Mouse (Mus musculus) hindbrain, embryonic 15.5 days (tissue): Measurements from ENCODE around the gene Lbx1. TPM values are rescaled to one million over a fixed set of nuclear protein-coding genes. Genes with fewer than 3 reads are reported as not detected.

Source experiments
- ATAC-seq: fragments of 200-750 bp; cut with Nextera tagmentation; 2 replicates; pipeline ENCODE4 v1.8.0; 2017; ENCODE audit warnings: low read depth, moderate number of reproducible peaks, moderate TSS enrichment; ENCODE audit not compliant: low FRiP score
- H3K27ac ChIP-seq: fragments of 300-500 bp; sonication (generic); replicated peaks from 2 replicates; pipeline ENCODE4 v1.5.1; 2015; ENCODE audit warnings: mild to moderate bottlenecking, inconsistent platforms
- H3K27me3 ChIP-seq: fragments of 300-500 bp; sonication (generic); 2 replicates; pipeline ENCODE4 v1.6.1; 2015; ENCODE audit warnings: control low read depth, inconsistent platforms
- H3K36me3 ChIP-seq: fragments of 300-500 bp; sonication (generic); 2 replicates; pipeline ENCODE4 v1.6.1; 2015; ENCODE audit warnings: control low read depth, inconsistent platforms
- H3K4me1 ChIP-seq: fragments of 300-500 bp; sonication (generic); replicated peaks from 2 replicates; pipeline ENCODE4 v1.6.1; 2015; ENCODE audit warnings: control low read depth, inconsistent platforms
- H3K4me2 ChIP-seq: fragments of 300-500 bp; sonication (generic); 2 replicates; pipeline ENCODE4 v1.6.1; 2015; ENCODE audit warnings: moderate library complexity, mild to moderate bottlenecking, inconsistent platforms
- H3K4me3 ChIP-seq: fragments of 300-500 bp; sonication (generic); 2 replicates; pipeline ENCODE4 v1.5.1; 2015; ENCODE audit warnings: mild to moderate bottlenecking, inconsistent platforms
- H3K9ac ChIP-seq: fragments of 300-500 bp; sonication (generic); 2 replicates; pipeline ENCODE4 v1.6.1; 2015; ENCODE audit warnings: inconsistent platforms
- H3K9me3 ChIP-seq: fragments of 300-500 bp; sonication (generic); 2 replicates; pipeline ENCODE4 v1.6.1; 2016; ENCODE audit warnings: control low read depth, inconsistent platforms
- WGBS: fragments of 180-500 bp; shearing (Covaris S2); methylation state at CpG from one replicate; pipeline ENCODE4 v1.1.7; 2015; 5-methylcytosine and 5-hydroxymethylcytosine counted together
- polyA plus RNA-seq: library from polyadenylated mRNA; unstranded; fragments of >200 nt; fragmentation: Nextera tagmentation; extraction: Ambion mirVana; gene quantifications from 2 replicates; pipeline ENCODE4 v1.2.1, GENCODE M21; 2015

The Lbx1 gene
- polyA plus RNA-seq, 1 experiment from 2014 or later: 12.2 TPM

DNA sequence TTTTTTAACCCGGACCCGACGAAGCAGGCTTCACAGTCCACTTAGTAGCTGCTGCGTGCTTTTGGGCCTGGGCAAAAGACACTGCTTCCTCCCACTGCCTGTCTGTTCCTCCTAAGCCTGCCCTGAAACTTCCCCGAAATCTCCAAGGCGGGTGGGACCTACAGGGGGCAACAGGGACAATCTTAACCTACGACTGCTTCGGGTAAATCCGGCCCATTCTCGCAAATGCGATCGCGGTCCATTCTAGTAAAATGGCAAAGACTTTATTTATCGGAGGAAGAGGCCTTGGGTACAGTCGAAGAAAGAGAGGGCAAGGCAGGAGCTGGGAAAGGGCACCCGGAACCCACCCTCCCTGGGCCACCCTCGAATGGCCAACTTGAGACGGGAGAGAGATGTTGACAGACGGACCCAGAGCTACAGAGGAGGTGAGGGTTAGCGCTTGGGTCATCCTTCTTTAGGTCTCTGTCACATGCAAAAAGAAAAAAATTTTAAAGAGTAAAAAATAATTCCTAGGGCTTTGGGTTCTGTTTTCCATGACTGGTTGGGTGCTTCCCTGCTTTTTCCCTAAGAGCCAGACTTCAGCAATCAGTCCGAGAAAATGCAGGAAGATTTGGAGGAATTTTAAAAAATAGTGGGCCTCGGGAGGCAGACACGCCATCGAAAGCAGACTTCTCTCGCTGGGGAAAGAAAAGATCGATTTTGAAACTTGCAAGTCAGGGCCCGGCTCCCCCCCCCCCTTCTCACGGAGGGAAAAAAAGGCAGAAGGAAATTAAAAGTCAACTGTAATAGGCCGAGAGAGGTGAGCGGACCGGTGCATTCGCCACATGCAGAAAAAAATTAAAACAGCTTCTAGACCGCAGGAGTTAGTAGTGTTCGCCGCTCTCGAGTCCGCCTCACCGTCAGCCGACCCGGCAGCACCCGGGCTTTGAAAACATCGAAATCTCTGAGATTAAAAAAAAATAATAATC, 2.9 kb downstream of the Lbx1 start:
- H3K4me1 ChIP-seq: peaks cover 43% of the 10 kb centered on the region

DNA sequence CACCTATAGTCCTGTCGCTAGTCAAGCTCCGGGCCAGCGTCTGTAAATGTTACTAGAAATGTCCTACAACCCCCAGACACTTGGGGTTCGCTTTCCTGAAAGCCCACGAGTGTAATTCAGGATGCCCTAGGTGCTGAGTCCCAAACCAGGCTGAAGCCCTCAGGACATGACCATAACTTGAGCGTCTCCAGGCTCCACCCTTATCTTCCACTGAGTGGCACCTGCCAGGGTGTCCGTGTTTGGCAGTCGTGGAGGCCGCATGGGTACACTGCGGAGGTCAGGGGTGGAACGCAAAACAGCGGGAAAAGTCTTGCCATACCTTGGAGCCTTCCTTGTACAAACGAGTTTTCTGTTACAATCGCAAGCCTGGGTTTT, 3.6 kb downstream of the Lbx1 start:
- Histone ChIP-seq H3K4me2 (peak overlapping the region; percentile 55), H3K4me1 (peaks cover 47% of the 10 kb centered on the region), H3K27ac (peak overlapping the region; percentile 85), H3K27me3 (peaks cover 50% of the 10 kb centered on the region), H3K36me3 (no peaks in the 10 kb centered on the region), H3K4me3 (peak overlapping the region; percentile 48), H3K9ac (peak overlapping the region; percentile 36; the same call in 1 of the 2 replicates), H3K9me3 (no peaks in the 10 kb centered on the region)
- WGBS: under 1% methylated on average over 14 of the region's 14 CpGs
- ATAC-seq: no peak

More for the DNA sequence above, 2.9 kb downstream of the Lbx1 start:
- H3K9ac ChIP-seq: peak overlapping the region; percentile 60
- WGBS: 2% methylated on average over 42 of the region's 42 CpGs
- no peaks in the 10 kb centered on the region for H3K9me3 ChIP-seq
- H3K36me3 ChIP-seq: no peaks in the 10 kb centered on the region
- no peak for ATAC-seq
- peak overlapping the region; percentile 55 for H3K4me2 ChIP-seq
- peaks cover 50% of the 10 kb centered on the region for H3K27me3 ChIP-seq
- peak overlapping the region; percentile 48 for H3K4me3 ChIP-seq
- H3K27ac ChIP-seq: peak overlapping the region; percentile 85

DNA sequence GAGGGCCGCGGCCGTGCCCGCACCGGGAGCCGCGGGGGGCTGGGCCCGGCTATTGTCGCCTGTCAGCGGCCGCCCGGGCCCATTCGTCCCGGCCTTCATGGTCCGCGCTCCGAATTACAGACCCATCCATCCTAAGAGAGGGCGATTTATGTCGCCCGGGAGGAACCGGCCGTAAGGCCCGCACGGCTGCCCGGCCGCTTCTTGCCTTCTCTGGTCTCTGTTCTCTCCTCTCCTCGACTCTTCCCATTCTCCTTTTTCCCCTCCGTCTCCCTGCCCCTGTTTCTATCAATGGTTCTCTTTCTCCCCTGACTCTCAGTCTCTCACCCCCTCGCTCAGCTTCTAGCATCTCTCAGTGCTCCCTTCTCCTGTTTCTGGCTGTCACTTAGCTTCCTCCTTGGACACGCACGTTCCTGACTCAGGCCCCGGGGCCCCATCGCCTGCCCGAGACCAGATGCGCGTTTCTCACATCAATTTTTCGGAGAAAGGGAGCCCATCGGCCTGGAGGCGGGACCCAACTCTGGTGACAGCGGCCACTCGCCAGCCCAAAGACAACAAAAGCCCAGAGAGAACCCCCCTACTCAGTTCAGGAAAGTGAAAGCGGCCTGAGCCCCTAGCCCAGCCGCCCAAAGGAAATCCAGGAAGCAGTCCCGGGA, 4.1 kb downstream of the Lbx1 start:
- Histone ChIP-seq H3K4me2 (peak overlapping the region; percentile 55), H3K4me1 (peaks cover 44% of the 10 kb centered on the region), H3K27me3 (peaks cover 52% of the 10 kb centered on the region), H3K9me3 (no peaks in the 10 kb centered on the region), H3K9ac (peak overlapping the region; percentile 36), H3K4me3 (peak overlapping the region; percentile 48), H3K27ac (peak overlapping the region; percentile 85), H3K36me3 (no peaks in the 10 kb centered on the region)
- peak; percentile 21; the same call in 1 of the 2 replicates for ATAC-seq
- under 1% methylated on average over 31 of the region's 44 CpGs for WGBS

DNA sequence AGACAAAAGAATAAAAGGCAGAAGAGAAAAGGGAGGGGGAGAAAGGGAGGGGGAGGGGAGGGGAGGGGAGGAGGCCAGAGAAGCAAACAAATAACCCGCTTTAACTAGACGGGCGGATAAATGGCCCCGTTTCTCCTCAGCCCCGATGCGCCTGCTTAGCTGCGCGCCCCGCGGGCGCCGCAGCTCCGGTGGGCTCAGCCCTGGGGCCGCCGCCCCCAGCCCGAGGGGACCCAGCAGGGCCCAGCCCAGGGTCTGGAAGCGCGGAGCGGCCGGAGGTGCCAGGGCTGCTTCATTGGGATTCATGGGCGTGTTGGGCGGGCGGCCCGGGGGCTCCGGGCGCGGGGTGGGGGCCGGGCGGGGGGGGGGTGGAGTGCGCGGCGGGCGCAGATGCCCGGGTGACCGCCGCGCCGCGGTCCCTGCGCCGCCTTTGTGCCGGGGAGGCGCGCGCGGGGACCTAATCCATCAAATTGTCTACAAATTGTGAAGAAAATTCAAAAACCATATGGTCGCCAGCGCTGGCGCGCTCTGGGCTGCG, 4.7 kb downstream of the Lbx1 start:
- ATAC-seq: peak; percentile 28; the same call in 1 of the 2 replicates
- no peaks in the 10 kb centered on the region for H3K9me3 ChIP-seq
- H3K9ac ChIP-seq: peak overlapping the region; percentile 36
- H3K4me2 ChIP-seq: peak overlapping the region; percentile 55
- H3K4me3 ChIP-seq: peak overlapping the region; percentile 48
- H3K27ac ChIP-seq: peak overlapping the region; percentile 85
- H3K4me1 ChIP-seq: peaks cover 44% of the 10 kb centered on the region
- WGBS: under 1% methylated on average over 45 of the region's 51 CpGs
- H3K36me3 ChIP-seq: no peaks in the 10 kb centered on the region
- H3K27me3 ChIP-seq: peaks cover 51% of the 10 kb centered on the region

DNA sequence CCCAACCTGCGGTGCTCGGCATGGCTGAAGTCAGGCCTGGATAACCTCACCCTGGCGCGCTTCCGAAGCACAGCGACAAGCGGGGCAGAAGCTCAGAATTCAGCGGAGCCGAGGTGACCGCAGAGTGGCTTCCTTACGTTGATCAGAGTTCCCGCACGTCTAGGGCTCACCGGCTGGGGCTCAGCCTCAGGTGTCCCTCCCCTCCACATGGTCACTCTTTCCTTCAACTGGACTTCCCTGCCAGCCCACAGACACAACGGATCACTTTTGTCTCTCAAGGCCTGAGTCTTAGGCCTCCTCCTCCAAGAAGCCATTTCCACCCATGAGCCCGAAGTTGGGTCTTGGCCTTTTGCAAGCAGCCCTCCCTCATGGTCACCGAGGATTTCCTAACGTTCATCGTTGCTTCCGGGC, 5.4 kb downstream of the Lbx1 start:
- peak overlapping the region; percentile 11; the same call in 1 of the 2 replicates for H3K4me3 ChIP-seq
- no peaks in the 10 kb centered on the region for H3K36me3 ChIP-seq
- H3K4me1 ChIP-seq: peaks cover 45% of the 10 kb centered on the region
- peak overlapping the region; percentile 72 for H3K27ac ChIP-seq
- 2% methylated on average over 20 of the region's 20 CpGs for WGBS
- H3K9me3 ChIP-seq: no peaks in the 10 kb centered on the region
- peaks cover 52% of the 10 kb centered on the region for H3K27me3 ChIP-seq
- ATAC-seq: no peak
- H3K4me2 ChIP-seq: peak overlapping the region; percentile 55
- H3K9ac ChIP-seq: no peak overlapping the region

DNA sequence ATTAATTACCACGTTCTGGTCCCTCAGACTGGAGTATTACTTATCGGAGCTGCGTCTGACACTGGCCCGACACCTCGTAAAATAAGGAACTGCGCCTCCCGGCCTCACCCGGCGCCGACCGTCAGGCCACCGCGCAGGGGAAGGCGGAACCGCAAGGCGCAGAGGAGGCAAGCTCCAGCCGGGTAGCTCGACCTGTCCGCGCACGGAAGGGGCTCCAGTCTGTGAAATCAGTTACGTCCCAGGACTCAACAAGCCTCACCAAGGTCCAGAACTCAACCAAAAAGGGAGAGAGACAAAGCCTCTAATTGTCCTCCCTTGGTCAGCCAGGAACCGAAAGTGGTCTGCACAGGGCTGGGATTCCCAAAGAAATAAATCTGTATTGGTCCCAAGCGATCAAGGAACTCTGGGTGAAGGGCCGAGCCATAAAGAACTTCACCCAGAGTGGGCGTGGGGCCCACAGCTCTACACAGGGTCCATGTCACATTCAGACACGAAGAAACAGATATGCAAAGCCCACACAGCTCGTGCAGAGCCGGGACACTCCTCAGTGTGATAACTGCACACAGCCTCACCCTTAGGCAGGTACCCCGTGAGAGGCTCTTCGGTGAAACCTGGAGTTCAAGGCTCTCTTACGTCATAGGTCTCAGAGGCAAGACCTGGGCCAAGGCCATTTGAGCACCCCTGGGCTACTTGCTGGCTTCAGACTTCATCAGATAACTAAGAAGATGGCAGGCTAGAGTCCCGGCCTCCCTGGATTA, 6.1 kb downstream of the Lbx1 start:
- Histone ChIP-seq H3K27me3 (peaks cover 53% of the 10 kb centered on the region), H3K9ac (peak overlapping the region; percentile 21; the same call in 1 of the 2 replicates), H3K4me3 (peak overlapping the region; percentile 11), H3K4me1 (peaks cover 45% of the 10 kb centered on the region), H3K36me3 (no peaks in the 10 kb centered on the region), H3K9me3 (no peaks in the 10 kb centered on the region), H3K4me2 (peak overlapping the region; percentile 55), H3K27ac (peak overlapping the region; percentile 72)
- no peak for ATAC-seq
- 1% methylated on average over 33 of the region's 33 CpGs for WGBS

DNA sequence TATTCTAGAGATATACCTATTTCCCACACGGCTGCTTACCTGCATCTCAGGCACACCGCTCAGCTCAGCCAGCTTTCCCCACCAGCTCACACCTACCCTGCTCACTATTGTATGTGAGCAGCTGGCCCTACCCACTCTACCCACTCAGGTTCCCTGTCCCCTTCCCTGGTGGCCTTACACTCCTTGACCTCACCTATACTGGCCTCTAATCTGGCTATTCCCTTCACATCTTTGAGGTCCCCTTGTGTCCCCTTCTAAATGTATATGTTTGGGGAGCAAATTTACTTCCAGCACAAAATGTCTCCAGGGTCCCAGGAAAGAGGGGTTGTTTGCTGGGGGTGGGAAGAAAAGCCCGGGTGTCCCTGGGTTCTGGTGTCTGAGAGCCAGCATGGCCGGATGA, 6.8 kb downstream of the Lbx1 start:
- no peaks in the 10 kb centered on the region for H3K36me3 ChIP-seq
- peak overlapping the region; percentile 72 for H3K27ac ChIP-seq
- no peaks in the 10 kb centered on the region for H3K9me3 ChIP-seq
- no peak overlapping the region for H3K9ac ChIP-seq
- H3K4me2 ChIP-seq: peak overlapping the region; percentile 55
- no peak for ATAC-seq
- H3K27me3 ChIP-seq: peaks cover 54% of the 10 kb centered on the region
- 8% methylated on average over 4 of the region's 4 CpGs for WGBS
- peak overlapping the region; percentile 11; the same call in 1 of the 2 replicates for H3K4me3 ChIP-seq
- peaks cover 51% of the 10 kb centered on the region for H3K4me1 ChIP-seq

DNA sequence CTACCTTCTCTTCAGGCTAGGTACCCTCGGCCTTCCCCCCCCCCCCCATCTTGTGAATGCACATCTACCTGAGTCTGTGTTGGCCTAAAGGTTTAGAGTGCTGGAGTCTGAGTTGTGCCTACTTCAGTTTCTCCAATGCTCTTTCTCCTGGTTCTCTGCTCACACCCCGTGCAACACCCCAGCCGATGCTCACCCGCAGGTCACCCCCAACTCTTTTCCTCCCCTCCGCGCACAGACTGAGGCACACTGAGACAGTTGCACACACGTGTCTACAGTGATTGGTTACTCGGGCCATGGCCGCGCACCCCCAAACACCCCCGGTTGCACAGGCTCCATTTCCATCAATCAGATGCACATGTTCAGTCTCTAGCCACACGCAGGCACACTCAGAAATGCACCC, 7.5 kb downstream of the Lbx1 start:
- WGBS: 5% methylated on average over 11 of the region's 12 CpGs
- H3K9me3 ChIP-seq: no peaks in the 10 kb centered on the region
- no peak overlapping the region for H3K4me3 ChIP-seq
- peak overlapping the region; percentile 55 for H3K4me2 ChIP-seq
- peaks cover 58% of the 10 kb centered on the region for H3K4me1 ChIP-seq
- H3K27me3 ChIP-seq: peaks cover 55% of the 10 kb centered on the region
- H3K9ac ChIP-seq: no peak overlapping the region
- ATAC-seq: no peak
- 0 out of 2 replicates have a peak overlapping the region, but pooled peaks have one; percentile 72 for H3K27ac ChIP-seq
- no peaks in the 10 kb centered on the region for H3K36me3 ChIP-seq

DNA sequence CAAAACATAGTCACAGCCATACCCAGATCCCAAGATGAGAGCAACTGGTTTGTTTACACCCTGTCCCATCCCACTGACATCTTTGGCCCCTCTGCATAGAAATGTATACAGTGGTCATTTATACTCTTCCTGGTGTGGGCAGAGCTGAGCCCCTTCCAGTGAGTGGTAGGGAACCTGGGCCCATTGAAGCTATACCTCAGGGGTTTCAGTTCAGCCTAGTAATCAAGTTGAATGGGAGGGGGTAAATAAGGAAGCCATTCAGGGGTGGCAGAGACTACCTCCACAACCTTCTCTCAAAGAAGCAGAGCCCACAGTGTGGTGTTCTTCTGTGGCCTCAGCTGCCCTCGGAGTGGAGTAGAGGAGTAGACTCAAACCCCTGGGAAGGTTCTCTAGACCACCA, 7.9 kb downstream of the Lbx1 start:
- Histone ChIP-seq H3K4me1 (peaks cover 60% of the 10 kb centered on the region), H3K9ac (no peak overlapping the region), H3K4me3 (no peak overlapping the region), H3K27ac (no peak overlapping the region), H3K4me2 (no peak overlapping the region), H3K9me3 (no peaks in the 10 kb centered on the region), H3K27me3 (peaks cover 58% of the 10 kb centered on the region), H3K36me3 (no peaks in the 10 kb centered on the region)
- 17% methylated on average over 1 of the region's 1 CpGs for WGBS
- no peak for ATAC-seq

DNA sequence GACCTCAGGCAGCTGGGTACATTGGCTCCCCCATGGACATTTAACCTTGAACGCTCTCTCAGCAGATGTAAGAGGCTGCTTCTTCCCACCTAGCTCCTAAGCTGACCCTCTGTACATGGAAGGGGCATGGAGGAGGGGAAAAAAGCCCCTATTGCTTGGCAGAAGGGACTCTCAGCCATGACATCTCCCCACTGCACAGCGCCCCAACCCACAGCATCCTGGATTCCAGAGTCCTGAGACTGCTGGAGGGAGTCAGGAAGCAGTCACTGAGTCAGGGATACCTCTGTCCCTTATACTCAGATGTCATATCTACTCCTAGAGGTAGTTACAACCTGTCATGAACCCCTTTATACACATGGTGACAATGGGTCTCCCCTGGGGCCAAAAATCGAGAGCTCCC, 8.6 kb downstream of the Lbx1 start:
- Histone ChIP-seq H3K4me1 (peaks cover 60% of the 10 kb centered on the region), H3K4me3 (no peak overlapping the region), H3K9ac (no peak overlapping the region), H3K27me3 (peaks cover 65% of the 10 kb centered on the region), H3K9me3 (no peaks in the 10 kb centered on the region), H3K36me3 (no peaks in the 10 kb centered on the region), H3K27ac (no peak overlapping the region), H3K4me2 (no peak overlapping the region)
- WGBS: 6% methylated on average over 3 of the region's 3 CpGs
- no peak for ATAC-seq

DNA sequence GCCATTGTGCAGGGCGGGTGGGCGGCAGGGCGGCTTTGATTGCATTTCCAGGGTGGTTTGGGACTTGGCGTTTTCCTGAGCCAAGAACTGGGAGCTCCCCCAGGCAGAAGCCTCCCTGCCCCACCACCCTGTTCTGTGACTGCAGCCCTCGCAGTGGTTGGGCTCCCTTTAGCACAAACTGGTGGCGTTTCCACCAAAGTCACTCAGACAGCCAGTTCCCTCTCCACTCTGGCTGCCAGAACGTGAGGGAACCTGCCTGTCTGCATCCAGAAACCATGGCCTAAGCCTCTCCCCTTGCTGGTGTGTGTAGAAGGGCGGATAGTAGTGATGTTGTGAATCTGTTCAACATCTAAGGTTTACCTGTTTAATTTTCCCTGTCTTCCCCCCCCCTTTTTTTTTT, 9.4 kb downstream of the Lbx1 start:
- peaks cover 60% of the 10 kb centered on the region for H3K4me1 ChIP-seq
- no peak overlapping the region for H3K4me3 ChIP-seq
- peak overlapping the region; percentile 29; the same call in 1 of the 2 replicates for H3K27ac ChIP-seq
- H3K36me3 ChIP-seq: no peaks in the 10 kb centered on the region
- H3K9me3 ChIP-seq: no peaks in the 10 kb centered on the region
- 4% methylated on average over 8 of the region's 8 CpGs for WGBS
- H3K4me2 ChIP-seq: 0 out of 2 replicates have a peak overlapping the region, but pooled peaks have one; percentile 9
- no peak for ATAC-seq
- peaks cover 73% of the 10 kb centered on the region for H3K27me3 ChIP-seq
- H3K9ac ChIP-seq: no peak overlapping the region
